Mouse (Mus musculus) ES-E14 (cell line): Measurements from ENCODE around the gene Acd. TPM values are rescaled to one million over a fixed set of nuclear protein-coding genes. Genes with fewer than 3 reads are reported as not detected.

Source experiments
- DNase-seq: peaks from one replicate; pipeline ENCODE4 v3.0.0-alpha.2; 2013; ENCODE audit warnings: low read depth, low spot score
- H3K27ac ChIP-seq: 2 replicates; pipeline ENCODE4 v1.5.1; 2012; ENCODE audit warnings: low read depth, mild to moderate bottlenecking, low read length, moderate library complexity, mixed read lengths; ENCODE audit not compliant: poor library complexity, insufficient read depth, severe bottlenecking
- H3K36me3 ChIP-seq: 2 replicates; pipeline ENCODE4 v1.6.1; 2012; ENCODE audit warnings: mild to moderate bottlenecking, low read length, moderate library complexity, mixed read lengths; ENCODE audit not compliant: control insufficient read depth, poor library complexity, insufficient read depth, severe bottlenecking
- H3K4me1 ChIP-seq, 2 experiments: fragments of 150-350 bp in 1 of 2; sonication (generic) in 1 of 2; 2 replicates each; pipeline ENCODE4 v1.6.1; 2012; ENCODE audit warnings: low read length in 2 of 2, mild to moderate bottlenecking in 1 of 2, mixed read lengths in 1 of 2; ENCODE audit not compliant: control insufficient read depth in 2 of 2, insufficient read depth in 2 of 2, poor library complexity in 1 of 2
- H3K4me3 ChIP-seq, 2 experiments: fragments of 150-350 bp in 1 of 2; sonication (generic) in 1 of 2; 2 replicates each; pipeline ENCODE4 v1.5.1; 2012; ENCODE audit warnings: low read length in 2 of 2, low read depth in 1 of 2, mild to moderate bottlenecking in 1 of 2, mixed read lengths in 1 of 2; ENCODE audit not compliant: insufficient read depth in 1 of 2, poor library complexity in 1 of 2, severe bottlenecking in 1 of 2
- H3K9ac ChIP-seq: 2 replicates; pipeline ENCODE4 v1.6.1; 2012; ENCODE audit warnings: low read depth, mild to moderate bottlenecking, low read length, mixed read lengths; ENCODE audit not compliant: poor library complexity, insufficient read depth, severe bottlenecking
- H3K9me3 ChIP-seq: fragments of 150-350 bp; sonication (generic); 2 replicates; pipeline ENCODE4 v1.6.1; 2012; ENCODE audit warnings: low read depth, mild to moderate bottlenecking, low read length; ENCODE audit not compliant: control insufficient read depth, insufficient read depth
- CHD2 ChIP-seq: IDR thresholded peaks from 2 replicates; pipeline ENCODE4 v1.6.1; 2014; ENCODE audit warnings: mild to moderate bottlenecking, low read depth, low read length, inconsistent platforms
- HCFC1 ChIP-seq: IDR thresholded peaks from 2 replicates; pipeline ENCODE4 v1.6.1; 2012; ENCODE audit warnings: low read length, inconsistent platforms, borderline replicate concordance; ENCODE audit not compliant: insufficient read depth
- MAFK ChIP-seq: IDR thresholded peaks from 2 replicates; pipeline ENCODE4 v1.6.1; 2014; ENCODE audit warnings: mild to moderate bottlenecking, low read depth, low read length, inconsistent platforms; ENCODE audit not compliant: insufficient read depth
- ZC3H11A ChIP-seq: IDR thresholded peaks from 2 replicates; pipeline ENCODE4 v1.6.1; 2012; ENCODE audit warnings: low read depth, mild to moderate bottlenecking, inconsistent platforms, low read length, borderline replicate concordance
- ZNF384 ChIP-seq: IDR thresholded peaks from 2 replicates; pipeline ENCODE4 v1.6.1; 2012; ENCODE audit warnings: low read depth, low read length, inconsistent platforms
- in situ Hi-C, 2 experiments: fragments of 600-800 bp; cut with MboI; formaldehyde crosslinking; loops; one replicate each; pipeline ENCODE4 v1.15.1; 2025; ENCODE audit warnings: low sequenced_read_pairs in 2 of 2, inconsistent platforms in 1 of 2; ENCODE audit not compliant: unreplicated experiment in 2 of 2
- total RNA-seq: library from RNA; depleted of rRNA; stranded (reverse); fragments of 300-350 nt; gene quantifications from 2 replicates; pipeline ENCODE4 v1.2.3, GENCODE M21; 2012

The Acd gene
- total RNA-seq, 1 experiment, result 8.6 TPM

DNA sequence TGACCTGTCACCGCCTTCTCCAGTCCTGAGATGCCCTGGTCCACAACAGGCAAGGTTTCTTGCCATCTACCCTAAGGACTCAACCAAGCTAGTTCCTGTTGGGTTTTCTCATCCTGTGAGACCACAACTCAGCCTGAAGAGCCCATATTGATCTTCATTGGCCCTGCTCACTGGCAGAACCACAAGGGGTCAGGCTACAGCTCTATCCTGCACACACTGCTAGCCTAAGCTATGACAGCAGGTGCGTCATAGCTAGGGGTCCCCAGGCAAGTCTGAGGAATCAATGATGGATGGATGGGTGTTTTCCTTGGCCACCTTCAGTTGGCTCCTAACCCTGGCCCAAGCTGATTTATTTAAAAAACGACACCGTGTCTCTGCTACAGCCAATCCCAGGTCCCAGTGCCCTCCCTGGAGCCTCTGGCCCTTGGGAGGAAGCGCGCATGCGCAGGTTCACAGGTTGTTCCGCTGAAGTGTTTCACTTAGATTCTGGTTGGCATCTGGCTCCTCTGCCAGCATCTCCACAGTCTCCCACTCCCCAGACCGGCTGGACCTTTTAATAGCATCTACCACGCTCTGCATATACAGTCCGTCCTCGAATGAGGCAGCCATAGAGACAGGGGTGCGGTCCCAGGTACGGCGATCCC, 15.5 kb upstream of the Acd start:
- H3K9me3 ChIP-seq, result no peaks in the 10 kb centered on the region
- DNase-seq, result no peak
- H3K36me3 ChIP-seq, result no peaks in the 10 kb centered on the region
- TF ChIP-seq ZC3H11A (no peak), ZNF384 (no peak), CHD2 (no peak), HCFC1 (no peak), MAFK (no peak)
- no peaks in the 10 kb centered on the region; a peak in 1 of 4 replicates for H3K4me1 ChIP-seq
- H3K4me3 ChIP-seq, result peak overlapping the region; percentile 28 to 62; a peak in 3 of 4 replicates
- in situ Hi-C loops, result loop anchor here in 1 of 2 experiments (10.0 kb wide), 1 partner anchor 68 kb away; no protein-coding TSS in a partner anchor
- peak overlapping the region; percentile 21; the same call in 1 of the 2 replicates for H3K9ac ChIP-seq
- H3K27ac ChIP-seq, result no peak overlapping the region

GRCm38 (mm10) chr8:105715042-105715441, 14.1 kb upstream of the Acd start:
- Histone ChIP-seq H3K36me3 (no peaks in the 10 kb centered on the region), H3K4me3 (no peak overlapping the region), H3K27ac (no peak overlapping the region), H3K4me1 (peaks cover 0 to 2% of the 10 kb centered on the region in 2 experiments; a peak in 1 of 4 replicates), H3K9ac (no peak overlapping the region), H3K9me3 (no peaks in the 10 kb centered on the region)
- no peak for DNase-seq
- in situ Hi-C loops, result loop anchor here in 1 of 2 experiments (10.0 kb wide), 1 partner anchor 70 kb away; no protein-coding TSS in a partner anchor
- no peak for TF ChIP-seq ZNF384
- no peak for TF ChIP-seq HCFC1
- no peak for TF ChIP-seq ZC3H11A
- no peak for TF ChIP-seq CHD2
- no peak for TF ChIP-seq MAFK

- peaks cover 0 to 6% of the 10 kb centered on the region in 2 experiments; a peak in 1 of 4 replicates for H3K4me1 ChIP-seq
- H3K9me3 ChIP-seq, result no peaks in the 10 kb centered on the region
- in situ Hi-C loops, result loop anchor here in 1 of 2 experiments (10.0 kb wide), 1 partner anchor 71 kb away; no protein-coding TSS in a partner anchor
- no peak overlapping the region for H3K27ac ChIP-seq
- peak; percentile 88; the same call in 1 of the 2 replicates for TF ChIP-seq ZC3H11A
- no peak for TF ChIP-seq MAFK
- DNase-seq, result peak; percentile 95
- H3K4me3 ChIP-seq, result no peak overlapping the region
- H3K9ac ChIP-seq, result no peak overlapping the region
- no peaks in the 10 kb centered on the region for H3K36me3 ChIP-seq
Observed at GRCm38 (mm10) chr8:105714139-105714538, 13.2 kb upstream of the Acd start.

DNA sequence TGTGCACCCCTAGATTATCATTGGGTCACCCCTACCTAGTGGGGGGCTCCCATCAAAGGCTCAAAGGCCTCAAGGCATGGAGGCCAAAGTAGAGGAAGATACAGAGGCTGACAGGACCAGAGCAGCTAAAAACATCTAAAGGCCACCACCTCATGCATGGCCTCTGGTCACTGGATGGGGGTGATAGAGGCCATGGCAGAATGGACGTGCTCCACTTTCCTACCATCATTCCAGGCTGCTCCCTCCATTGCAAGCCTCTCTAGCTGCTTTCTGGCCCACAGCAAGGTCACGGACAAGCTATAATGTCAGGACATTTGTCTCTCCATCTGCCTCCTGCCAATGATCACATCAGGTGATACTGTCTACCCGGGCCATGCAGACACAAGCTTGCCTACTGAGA, 11.4 kb upstream of the Acd start:
- no peak overlapping the region for H3K4me3 ChIP-seq
- TF ChIP-seq ZNF384 (no peak), CHD2 (no peak), ZC3H11A (no peak)
- in situ Hi-C loops, result loop anchor here in 1 of 2 experiments (10.0 kb wide), 1 partner anchor 73 kb away; no protein-coding TSS in a partner anchor
- H3K9ac ChIP-seq, result no peak overlapping the region
- peaks cover under 1 to 9% of the 10 kb centered on the region in 2 experiments; a peak in 1 of 4 replicates for H3K4me1 ChIP-seq
- H3K36me3 ChIP-seq, result no peaks in the 10 kb centered on the region
- no peaks in the 10 kb centered on the region for H3K9me3 ChIP-seq
- no peak for DNase-seq
- no peak overlapping the region for H3K27ac ChIP-seq
